Mouse (Mus musculus) forebrain, embryonic 10.5 days (tissue): ENCODE measurements around the gene Slc16a7. TPM values are rescaled to one million over a fixed set of nuclear protein-coding genes. Genes with fewer than 3 reads are reported as not detected.

Source experiments
- DNase-seq: peaks from one replicate; pipeline ENCODE4 v3.0.0-alpha.2; 2017; ENCODE audit warnings: low spot score; ENCODE audit errors: extremely low spot score
- H3K27ac ChIP-seq: fragments of 300-500 bp; sonication (generic); 2 replicates; pipeline ENCODE4 v1.5.1; 2016; ENCODE audit warnings: mild to moderate bottlenecking
- H3K27me3 ChIP-seq: fragments of 300-500 bp; sonication (generic); 2 replicates; pipeline ENCODE4 v1.6.1; 2016; ENCODE audit warnings: mild to moderate bottlenecking; ENCODE audit not compliant: poor library complexity, severe bottlenecking
- H3K36me3 ChIP-seq: fragments of 300-500 bp; sonication (generic); replicated peaks from 2 replicates; pipeline ENCODE4 v1.6.1; 2016; ENCODE audit warnings: mild to moderate bottlenecking, moderate library complexity
- H3K4me1 ChIP-seq: fragments of 300-500 bp; sonication (generic); 2 replicates; pipeline ENCODE4 v1.6.1; 2016
- H3K4me3 ChIP-seq: fragments of 300-500 bp; sonication (generic); 2 replicates; pipeline ENCODE4 v1.5.1; 2016; ENCODE audit warnings: mild to moderate bottlenecking, moderate library complexity
- H3K9me3 ChIP-seq: fragments of 300-500 bp; sonication (generic); 2 replicates; pipeline ENCODE4 v1.6.1; 2016; ENCODE audit warnings: mild to moderate bottlenecking, moderate library complexity
- WGBS: fragments of 180-500 bp; shearing (Covaris S2); methylation state at CpG from one replicate; pipeline ENCODE4 v1.1.7; 2016; 5-methylcytosine and 5-hydroxymethylcytosine counted together
- polyA plus RNA-seq: library from polyadenylated mRNA; unstranded; fragments of >200 nt; fragmentation: Nextera tagmentation; extraction: Ambion mirVana; gene quantifications from 2 replicates; pipeline ENCODE4 v1.2.1, GENCODE M21; 2016

Gene Slc16a7
- polyA plus RNA-seq, 1 experiment from 2014 or later: 2.4 TPM

- 95% methylated on average over 2 of the region's 2 CpGs for WGBS
These were observed 78.4 kb downstream of the Slc16a7 start for GRCm38 (mm10) chr10:125310855-125311254.

GRCm38 (mm10) chr10:125298036-125298435 is 91.2 kb downstream of the Slc16a7 start:
- 79% methylated on average over 6 of the region's 6 CpGs for WGBS
- Histone ChIP-seq H3K4me3 (no peak overlapping the region), H3K27me3 (no peaks in the 10 kb centered on the region), H3K27ac (no peak overlapping the region), H3K36me3 (no peaks in the 10 kb centered on the region), H3K9me3 (no peaks in the 10 kb centered on the region), H3K4me1 (no peaks in the 10 kb centered on the region)
- no peak for DNase-seq

More at GRCm38 (mm10) chr10:125310855-125311254, 78.4 kb downstream of the Slc16a7 start:
- Histone ChIP-seq H3K27me3 (no peaks in the 10 kb centered on the region), H3K9me3 (no peaks in the 10 kb centered on the region), H3K36me3 (no peaks in the 10 kb centered on the region), H3K4me3 (no peak overlapping the region), H3K4me1 (no peaks in the 10 kb centered on the region), H3K27ac (no peak overlapping the region)
- DNase-seq: no peak

GRCm38 (mm10) chr10:125290320-125290719 is 98.9 kb downstream of the Slc16a7 start:
- DNase-seq: no peak
- 89% methylated on average over 9 of the region's 9 CpGs for WGBS
- Histone ChIP-seq H3K4me1 (peaks cover 2% of the 10 kb centered on the region), H3K36me3 (no peaks in the 10 kb centered on the region), H3K4me3 (no peak overlapping the region), H3K27me3 (no peaks in the 10 kb centered on the region), H3K27ac (no peak overlapping the region), H3K9me3 (no peaks in the 10 kb centered on the region)

- Histone ChIP-seq H3K27me3 (no peaks in the 10 kb centered on the region), H3K4me1 (peaks cover 4% of the 10 kb centered on the region), H3K27ac (no peak overlapping the region), H3K4me3 (no peak overlapping the region), H3K9me3 (no peaks in the 10 kb centered on the region), H3K36me3 (no peaks in the 10 kb centered on the region)
- no peak for DNase-seq
- 91% methylated on average over 6 of the region's 6 CpGs for WGBS
These were observed 100.7 kb downstream of the Slc16a7 start for GRCm38 (mm10) chr10:125288560-125288959.

GRCm38 (mm10) chr10:125285386-125285785 is 103.9 kb downstream of the Slc16a7 start:
- H3K9me3 ChIP-seq: no peaks in the 10 kb centered on the region
- no peak overlapping the region for H3K4me3 ChIP-seq
- 78% methylated on average over 5 of the region's 5 CpGs for WGBS
- H3K4me1 ChIP-seq: peaks cover 4% of the 10 kb centered on the region
- H3K27me3 ChIP-seq: no peaks in the 10 kb centered on the region
- DNase-seq: no peak
- H3K27ac ChIP-seq: no peak overlapping the region
- no peaks in the 10 kb centered on the region for H3K36me3 ChIP-seq

- WGBS: 83% methylated on average over 12 of the region's 12 CpGs
- peaks cover 16% of the 10 kb centered on the region for H3K4me1 ChIP-seq
- no peak for DNase-seq
These were observed 114.0 kb downstream of the Slc16a7 start for GRCm38 (mm10) chr10:125275149-125275848.

GRCm38 (mm10) chr10:125274519-125275148 is 114.6 kb downstream of the Slc16a7 start:
- Histone ChIP-seq H3K4me3 (no peak overlapping the region), H3K27ac (peak overlapping the region; percentile 48; the same call in 1 of the 2 replicates), H3K36me3 (no peaks in the 10 kb centered on the region), H3K27me3 (no peaks in the 10 kb centered on the region), H3K9me3 (no peaks in the 10 kb centered on the region), H3K4me1 (peaks cover 16% of the 10 kb centered on the region)
- WGBS: 77% methylated on average over 5 of the region's 5 CpGs
- no peak for DNase-seq

More at GRCm38 (mm10) chr10:125275149-125275848, 114.0 kb downstream of the Slc16a7 start:
- Histone ChIP-seq H3K4me3 (no peak overlapping the region), H3K36me3 (no peaks in the 10 kb centered on the region), H3K27ac (no peak overlapping the region), H3K9me3 (no peaks in the 10 kb centered on the region), H3K27me3 (no peaks in the 10 kb centered on the region)

GRCm38 (mm10) chr10:125273759-125274158 is 115.5 kb downstream of the Slc16a7 start:
- no peaks in the 10 kb centered on the region for H3K9me3 ChIP-seq
- H3K36me3 ChIP-seq: no peaks in the 10 kb centered on the region
- no peak overlapping the region for H3K4me3 ChIP-seq
- WGBS: 69% methylated on average over 7 of the region's 7 CpGs
- no peak for DNase-seq
- H3K4me1 ChIP-seq: peaks cover 16% of the 10 kb centered on the region
- H3K27me3 ChIP-seq: no peaks in the 10 kb centered on the region
- H3K27ac ChIP-seq: no peak overlapping the region

GRCm38 (mm10) chr10:125271448-125271847 is 117.8 kb downstream of the Slc16a7 start:
- H3K4me3 ChIP-seq: no peak overlapping the region
- H3K36me3 ChIP-seq: no peaks in the 10 kb centered on the region
- no peaks in the 10 kb centered on the region for H3K27me3 ChIP-seq
- 88% methylated on average over 5 of the region's 5 CpGs for WGBS
- H3K27ac ChIP-seq: no peak overlapping the region
- no peak for DNase-seq
- peaks cover 16% of the 10 kb centered on the region for H3K4me1 ChIP-seq
- H3K9me3 ChIP-seq: no peaks in the 10 kb centered on the region

- WGBS: 87% methylated on average over 5 of the region's 5 CpGs
- no peak for DNase-seq
- Histone ChIP-seq H3K4me3 (no peak overlapping the region), H3K9me3 (no peaks in the 10 kb centered on the region), H3K27ac (no peak overlapping the region), H3K4me1 (peaks cover 13% of the 10 kb centered on the region), H3K36me3 (no peaks in the 10 kb centered on the region), H3K27me3 (no peaks in the 10 kb centered on the region)
These were observed 119.0 kb downstream of the Slc16a7 start for GRCm38 (mm10) chr10:125270266-125270665.

- Histone ChIP-seq H3K9me3 (no peaks in the 10 kb centered on the region), H3K27me3 (no peaks in the 10 kb centered on the region), H3K36me3 (no peaks in the 10 kb centered on the region), H3K4me1 (no peaks in the 10 kb centered on the region), H3K27ac (no peak overlapping the region), H3K4me3 (no peak overlapping the region)
- WGBS: 80% methylated on average over 4 of the region's 4 CpGs
- DNase-seq: no peak
These were observed 122.9 kb downstream of the Slc16a7 start for GRCm38 (mm10) chr10:125266322-125266721.

GRCm38 (mm10) chr10:125265901-125266300 is 123.4 kb downstream of the Slc16a7 start:
- no peak overlapping the region for H3K4me3 ChIP-seq
- no peaks in the 10 kb centered on the region for H3K36me3 ChIP-seq
- H3K9me3 ChIP-seq: no peaks in the 10 kb centered on the region
- H3K27me3 ChIP-seq: no peaks in the 10 kb centered on the region
- 59% methylated on average over 9 of the region's 9 CpGs for WGBS
- no peak for DNase-seq
- no peak overlapping the region for H3K27ac ChIP-seq
- no peaks in the 10 kb centered on the region for H3K4me1 ChIP-seq

- Histone ChIP-seq H3K27ac (no peak overlapping the region), H3K9me3 (no peaks in the 10 kb centered on the region), H3K36me3 (no peaks in the 10 kb centered on the region), H3K27me3 (no peaks in the 10 kb centered on the region), H3K4me3 (no peak overlapping the region), H3K4me1 (no peaks in the 10 kb centered on the region)
- no peak for DNase-seq
- WGBS: 92% methylated on average over 14 of the region's 14 CpGs
These were observed 123.8 kb downstream of the Slc16a7 start for GRCm38 (mm10) chr10:125265467-125265866.
